Mouse (Mus musculus) neural tube, embryonic 10.5 days (tissue): ENCODE results near the gene Slc38a10.

Experiments used
- DNase-seq: peaks from one replicate; pipeline ENCODE4 v3.0.0-alpha.2; 2017; ENCODE audit warnings: low spot score; ENCODE audit errors: extremely low spot score

Slc38a10 gene

DNA sequence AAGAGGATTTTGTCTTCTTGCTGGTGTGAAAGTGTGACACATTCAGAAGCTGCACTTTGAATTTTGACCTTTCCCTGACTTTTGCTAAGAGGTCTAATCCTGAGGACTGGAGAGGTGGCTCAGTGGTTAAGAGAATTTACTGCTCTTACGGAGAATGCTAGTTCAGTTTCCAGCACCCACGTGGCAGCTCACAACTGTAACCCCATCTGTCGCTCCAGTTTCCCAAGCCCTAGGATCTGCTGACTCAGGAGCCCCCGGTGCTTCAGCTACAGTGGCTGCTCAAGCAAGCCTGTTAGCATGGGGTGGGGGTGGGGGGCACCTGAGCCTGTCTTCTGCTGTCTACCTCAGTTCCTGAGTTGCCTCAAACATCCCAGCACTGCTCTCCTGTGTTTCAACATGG is 28.2 kb upstream of the Slc38a10 start:
- DNase-seq: no peak

DNA sequence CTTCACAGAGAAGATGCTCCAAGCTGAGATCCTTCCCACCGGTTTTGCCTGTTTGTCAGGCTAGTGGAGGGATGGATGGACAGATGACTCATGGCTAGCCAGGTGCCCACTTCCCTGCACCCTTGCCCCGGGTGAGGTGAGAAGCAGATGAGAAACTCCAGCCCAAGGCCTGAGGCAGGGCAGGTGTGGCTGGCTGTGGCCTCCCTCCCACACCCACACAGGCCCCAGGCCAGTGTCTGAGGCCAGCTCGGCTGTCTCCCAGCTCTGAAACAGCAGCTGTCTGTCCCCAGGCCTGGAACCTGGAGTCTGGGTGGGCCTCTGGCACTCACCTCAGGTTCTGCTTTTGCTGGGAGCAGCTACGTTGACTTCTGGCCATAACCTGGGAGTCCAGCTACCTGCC is 24.8 kb upstream of the Slc38a10 start:
- no peak for DNase-seq

DNA sequence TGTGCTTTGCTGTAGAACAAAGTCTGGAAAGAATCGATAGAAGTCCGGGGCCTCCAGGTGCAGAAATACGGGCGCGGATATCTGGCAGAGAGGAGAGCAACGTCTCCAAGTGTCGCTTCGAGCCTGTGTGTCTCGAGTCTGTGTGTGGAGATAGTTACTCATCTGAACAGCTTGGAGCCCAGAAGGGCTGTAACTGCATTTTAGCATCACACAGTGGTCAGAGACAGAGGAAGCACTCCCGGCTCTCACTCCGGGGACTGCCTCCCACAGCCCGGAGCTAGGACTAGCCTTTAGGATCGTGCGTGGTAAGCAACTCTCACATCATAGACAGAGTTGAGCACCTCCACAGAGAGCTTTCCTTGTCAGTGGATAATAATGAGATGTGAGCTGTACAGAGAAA is 22.1 kb upstream of the Slc38a10 start:
- DNase-seq: no peak

DNA sequence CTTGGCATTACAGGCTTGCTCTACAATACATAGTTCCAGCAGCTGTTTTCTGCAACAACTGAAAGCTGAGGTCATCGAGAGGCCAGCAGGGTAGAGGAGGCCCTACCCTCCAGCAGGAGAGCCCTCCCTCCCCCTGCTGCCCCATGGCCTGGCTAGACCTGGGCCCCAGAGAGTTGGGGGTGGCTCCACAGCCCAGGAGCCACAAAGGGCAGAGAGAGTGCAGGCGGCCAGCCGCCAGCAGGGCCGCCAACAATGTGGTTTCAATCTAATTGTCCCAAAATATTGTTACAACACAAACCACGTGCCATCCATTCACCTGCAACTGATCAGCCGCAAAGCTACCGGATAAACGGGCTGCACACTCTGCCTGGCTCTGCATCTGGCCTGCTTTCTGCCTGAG is 20.0 kb upstream of the Slc38a10 start:
- no peak for DNase-seq

DNA sequence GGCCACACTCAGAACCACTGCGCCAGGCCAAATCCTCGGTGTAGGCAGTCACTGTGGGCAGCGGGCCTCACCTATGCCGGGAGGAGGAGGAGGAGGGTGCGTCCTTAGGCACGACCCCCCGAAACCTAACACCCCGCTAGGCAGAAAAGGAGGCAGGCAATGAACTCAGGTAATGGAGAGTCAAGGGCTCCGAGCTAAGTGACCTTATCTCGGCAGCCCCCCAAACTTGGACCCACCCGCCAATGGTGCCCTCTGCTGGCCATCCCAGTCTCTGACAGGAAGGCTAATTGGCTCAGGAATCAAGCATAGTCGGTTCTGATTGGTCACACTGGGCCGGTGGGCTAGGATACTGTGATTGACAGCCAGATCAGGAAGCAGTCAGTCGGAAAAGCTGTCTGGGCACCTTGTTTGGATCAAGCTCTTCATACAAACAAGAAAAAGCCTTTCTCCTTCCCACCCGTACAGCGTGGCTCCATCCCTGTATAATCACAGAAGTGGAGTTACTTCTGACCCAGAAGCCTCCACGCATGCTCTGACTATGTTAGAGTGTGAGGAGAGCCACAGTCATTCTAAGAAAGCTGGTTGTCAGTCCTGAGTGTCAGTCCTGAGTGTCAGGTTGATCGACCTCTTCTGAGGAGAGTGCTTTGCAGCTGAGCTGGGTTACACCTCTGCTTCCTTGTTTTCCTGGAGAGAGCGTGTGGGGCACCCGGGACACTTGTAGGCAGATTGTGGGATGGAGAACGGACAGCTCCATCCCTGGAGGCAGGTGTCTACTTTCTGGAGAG is 18.3 kb upstream of the Slc38a10 start:
- peak; percentile 87 for DNase-seq

DNA sequence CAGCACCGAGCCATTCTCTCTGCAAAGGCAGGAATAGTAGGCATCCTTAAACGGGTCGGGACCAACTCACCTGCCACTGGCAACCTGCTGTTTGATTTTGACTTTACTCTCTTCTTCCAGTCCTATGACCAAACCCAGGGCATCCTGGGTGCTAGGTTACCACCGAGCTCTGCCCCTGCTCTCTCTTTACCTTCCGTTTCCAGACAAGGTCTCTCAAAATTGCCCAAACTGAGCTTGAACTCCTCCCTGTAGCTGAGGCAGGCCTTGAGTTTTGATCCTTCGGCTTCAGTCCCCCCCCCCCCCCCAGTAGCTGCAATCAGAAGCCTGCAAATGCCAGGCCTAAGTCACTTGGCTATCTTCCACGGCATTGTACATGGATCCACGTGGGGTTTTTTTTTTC is 17.4 kb upstream of the Slc38a10 start:
- DNase-seq: no peak

DNA sequence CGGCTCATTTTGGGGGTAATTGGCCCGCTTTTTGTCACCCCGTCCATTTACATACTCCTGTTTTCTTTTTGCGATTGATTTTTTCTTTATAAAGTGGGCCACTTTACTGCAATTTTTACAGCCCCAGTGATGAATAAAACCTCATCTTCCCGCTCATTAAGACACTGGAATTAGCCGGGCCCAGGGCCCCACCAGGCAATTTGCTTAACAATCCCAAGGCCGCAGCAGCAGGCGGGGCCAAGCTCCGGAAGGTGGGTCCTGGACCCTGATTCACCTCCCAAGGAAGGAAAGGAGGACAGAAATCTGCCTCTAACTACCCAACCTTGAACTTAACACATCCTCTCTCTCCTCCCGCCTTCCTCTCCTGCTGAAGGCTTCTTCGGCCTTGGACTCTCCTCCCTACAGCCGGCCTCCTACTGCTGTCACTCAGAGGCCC is 16.8 kb upstream of the Slc38a10 start:
- DNase-seq: no peak

DNA sequence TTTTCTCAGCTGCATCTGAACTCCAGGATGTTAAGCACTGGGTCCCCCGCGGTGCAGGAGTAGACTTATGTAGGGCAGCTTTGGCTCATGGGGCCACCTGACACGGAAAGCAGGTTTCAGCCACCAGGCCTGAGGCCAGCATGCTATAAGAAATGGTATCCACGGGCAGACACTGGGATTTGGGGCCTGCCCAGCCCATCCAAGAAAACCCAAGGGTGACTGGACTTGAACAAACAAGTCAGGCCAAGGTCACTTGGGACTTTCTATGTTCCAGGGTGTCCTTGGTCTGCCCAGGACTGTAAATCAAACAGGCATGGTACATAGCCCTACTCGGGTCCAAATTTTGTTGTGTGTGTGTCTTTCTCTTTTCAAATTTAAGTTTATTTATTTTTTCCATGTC is 15.9 kb upstream of the Slc38a10 start:
- no peak for DNase-seq

DNA sequence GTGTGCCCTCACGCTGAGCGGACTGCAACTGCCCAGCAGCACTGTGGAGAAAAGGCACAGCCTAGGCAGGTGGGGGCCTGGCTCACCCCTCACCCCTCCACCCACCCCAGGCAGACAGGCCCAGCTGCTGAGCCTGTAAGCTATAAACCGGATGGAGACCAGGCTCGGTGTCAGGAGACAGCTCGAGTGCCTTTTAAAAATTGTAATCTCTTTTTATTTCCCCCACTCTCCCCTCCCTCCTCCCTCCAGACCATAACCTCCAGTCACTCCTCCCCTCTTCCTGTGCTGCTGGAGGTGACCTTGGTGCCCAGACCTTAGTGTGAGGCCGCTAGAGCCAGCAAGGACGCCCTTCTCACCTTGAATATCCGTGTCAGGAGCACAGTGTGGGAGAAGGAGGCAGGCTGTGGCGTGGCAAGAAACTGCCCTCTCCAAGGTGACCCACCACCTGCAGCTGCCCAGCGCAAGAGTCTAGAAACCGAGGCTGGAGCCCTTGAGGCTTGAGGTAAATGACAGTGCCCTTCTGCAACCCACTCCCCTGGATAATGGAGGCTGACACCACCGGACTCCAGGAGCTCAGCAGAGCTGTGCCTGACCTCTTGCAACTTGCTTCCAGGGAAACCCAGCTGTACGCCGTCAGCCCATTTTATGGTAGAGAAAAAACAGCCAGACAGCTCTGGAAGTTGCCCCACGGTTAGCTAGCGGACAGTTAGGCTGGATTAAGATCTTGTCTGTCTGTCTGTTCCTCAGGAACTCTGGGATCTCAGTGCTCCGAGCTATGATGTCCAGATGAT is 13.5 kb upstream of the Slc38a10 start:
- DNase-seq: peak; percentile 37

DNA sequence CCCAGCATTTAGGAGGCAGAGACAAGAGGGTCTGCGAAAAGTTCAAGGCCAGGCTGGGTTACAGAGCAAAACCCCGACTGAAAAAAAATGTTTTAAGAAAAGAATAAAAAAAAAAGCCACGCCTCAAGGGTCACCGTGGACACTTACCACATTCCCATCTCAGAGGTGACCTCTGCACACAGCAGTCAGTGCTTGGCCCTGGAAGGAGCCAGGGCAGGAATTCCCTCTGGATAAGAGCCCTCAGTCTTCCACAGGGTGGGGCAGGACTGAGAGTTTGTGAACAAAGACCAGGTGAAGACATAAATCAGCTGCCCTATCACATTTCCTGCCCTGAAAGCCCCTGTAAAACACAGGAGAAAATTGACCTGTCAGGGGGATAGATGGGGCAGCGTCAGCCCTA is 12.9 kb upstream of the Slc38a10 start:
- no peak for DNase-seq

DNA sequence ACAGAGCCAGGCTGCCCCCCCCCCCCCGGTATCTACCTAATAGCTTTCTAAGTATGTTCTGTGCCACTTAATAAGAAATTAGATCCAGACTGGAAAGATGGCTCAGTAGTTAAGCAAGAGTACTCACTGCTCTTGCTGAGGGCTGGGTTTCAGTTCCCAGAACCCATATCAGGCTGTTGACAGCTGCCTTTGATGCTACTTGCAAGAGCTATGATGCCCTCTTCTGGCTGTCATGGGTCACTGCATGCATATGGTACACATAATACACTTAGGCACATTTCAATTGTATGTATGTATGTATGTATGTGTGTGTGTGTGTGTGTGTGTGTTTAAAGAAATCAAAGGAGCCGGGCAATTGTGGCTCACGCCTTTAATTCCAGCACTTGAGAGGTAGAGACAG is 12.1 kb upstream of the Slc38a10 start:
- DNase-seq: no peak

DNA sequence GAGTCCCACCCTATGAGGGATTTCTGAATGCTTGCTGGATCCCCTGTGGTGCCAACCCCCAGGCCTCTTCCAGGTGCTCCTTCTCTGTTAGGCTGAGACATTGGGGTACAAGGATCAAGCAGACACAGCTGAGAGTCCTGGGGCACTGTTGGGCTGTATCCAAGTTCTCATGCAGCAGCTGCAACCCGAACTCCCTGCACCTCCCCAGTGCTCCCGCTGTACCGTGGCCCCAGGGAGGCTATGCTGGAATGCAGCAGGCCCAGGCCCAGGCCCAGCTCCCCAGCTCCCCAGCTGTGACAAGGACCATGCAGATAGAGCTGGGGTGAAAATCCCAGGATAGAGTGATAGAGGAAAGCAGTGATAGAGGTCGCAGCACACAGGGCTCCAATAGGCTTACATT is 10.1 kb upstream of the Slc38a10 start:
- DNase-seq: no peak

DNA sequence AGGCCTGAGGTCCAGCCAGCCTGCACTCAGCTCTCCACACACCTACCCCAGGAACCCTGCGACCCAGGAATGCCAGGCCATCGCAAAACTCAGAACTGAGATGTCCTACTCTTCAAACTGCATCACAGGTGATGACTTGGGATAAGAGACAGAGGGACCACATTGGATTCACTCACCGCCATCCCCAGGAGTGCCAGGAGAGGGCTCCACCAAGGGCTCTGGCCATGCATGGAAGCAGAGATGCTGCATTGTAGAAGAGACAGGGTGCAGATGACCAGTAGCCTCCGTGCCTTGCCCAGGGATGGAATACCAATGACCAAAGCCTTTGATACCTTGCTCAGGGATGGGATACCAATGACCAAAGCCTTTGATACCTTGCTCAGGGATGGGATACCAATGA is 9.3 kb upstream of the Slc38a10 start:
- DNase-seq: peak; percentile 45

DNA sequence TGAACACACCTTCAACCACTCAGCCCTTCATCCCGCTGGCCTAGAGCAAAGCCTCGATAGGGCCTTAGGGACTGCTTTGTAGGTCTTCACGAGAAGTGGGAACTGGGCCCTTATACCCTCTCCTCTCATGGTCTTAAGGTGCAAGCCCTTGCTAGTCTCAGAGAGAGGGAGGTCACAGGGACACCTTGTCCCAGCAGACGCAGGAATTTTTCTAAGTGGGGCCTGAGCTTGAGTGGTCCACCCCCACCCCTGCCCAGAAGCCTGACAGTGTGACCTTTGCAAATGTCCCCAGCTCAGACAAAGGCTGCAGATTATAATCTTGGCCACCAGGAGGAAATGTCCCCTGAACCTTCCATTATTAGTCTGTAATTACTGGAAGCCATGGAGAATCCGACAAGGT is 8.5 kb upstream of the Slc38a10 start:
- DNase-seq: no peak

DNA sequence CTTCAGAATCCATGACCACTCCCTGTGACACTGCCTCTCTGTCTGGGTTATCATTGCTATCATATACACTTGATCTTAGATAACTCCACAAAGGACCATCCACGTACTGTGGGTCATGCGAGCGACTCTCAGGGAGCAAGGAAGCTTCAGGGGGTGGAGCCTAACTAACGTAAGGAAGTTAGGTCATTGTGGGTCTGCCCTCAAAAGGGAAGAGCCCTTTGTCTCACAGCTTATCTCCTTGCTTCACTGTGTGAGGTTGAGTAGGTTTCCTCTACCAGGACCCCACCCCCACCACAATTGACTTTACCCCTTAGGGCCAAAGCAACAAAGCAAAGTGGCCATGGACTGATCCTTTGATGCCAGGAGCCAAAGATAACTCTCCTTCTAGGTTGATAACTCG is 7.7 kb upstream of the Slc38a10 start:
- no peak for DNase-seq

DNA sequence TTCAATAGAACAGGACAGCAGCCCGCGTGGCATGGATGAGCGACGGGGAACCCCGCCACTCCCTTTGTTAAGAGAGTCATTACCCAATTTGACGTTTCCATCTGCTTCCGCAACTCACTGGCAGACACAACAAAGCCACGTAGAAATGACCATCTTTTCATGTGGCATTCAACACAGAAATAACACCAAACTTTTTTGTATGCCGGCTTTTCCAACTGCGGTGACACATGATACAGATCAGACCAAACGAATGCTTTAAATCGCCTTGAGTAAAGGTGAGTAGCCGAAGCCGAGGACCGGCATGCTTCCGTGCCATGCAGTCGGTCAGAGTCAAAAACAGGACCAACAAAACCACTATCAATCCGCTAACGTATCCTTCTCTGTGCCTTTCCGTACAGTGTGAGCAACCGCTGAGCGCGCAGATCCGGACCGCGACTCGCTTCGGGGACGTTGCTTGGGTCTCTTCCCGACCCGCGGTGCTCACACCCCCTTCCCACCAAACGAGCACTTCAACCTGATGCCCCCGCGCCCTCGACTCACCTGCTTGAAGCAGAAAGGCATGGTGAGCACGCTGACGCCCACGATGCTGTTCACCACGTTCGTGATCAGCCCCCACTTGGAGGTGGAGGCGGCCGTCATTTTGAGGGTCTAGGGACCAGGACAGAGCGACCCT is 570 bp downstream of the Slc38a10 start:
- peak; percentile 31 for DNase-seq

DNA sequence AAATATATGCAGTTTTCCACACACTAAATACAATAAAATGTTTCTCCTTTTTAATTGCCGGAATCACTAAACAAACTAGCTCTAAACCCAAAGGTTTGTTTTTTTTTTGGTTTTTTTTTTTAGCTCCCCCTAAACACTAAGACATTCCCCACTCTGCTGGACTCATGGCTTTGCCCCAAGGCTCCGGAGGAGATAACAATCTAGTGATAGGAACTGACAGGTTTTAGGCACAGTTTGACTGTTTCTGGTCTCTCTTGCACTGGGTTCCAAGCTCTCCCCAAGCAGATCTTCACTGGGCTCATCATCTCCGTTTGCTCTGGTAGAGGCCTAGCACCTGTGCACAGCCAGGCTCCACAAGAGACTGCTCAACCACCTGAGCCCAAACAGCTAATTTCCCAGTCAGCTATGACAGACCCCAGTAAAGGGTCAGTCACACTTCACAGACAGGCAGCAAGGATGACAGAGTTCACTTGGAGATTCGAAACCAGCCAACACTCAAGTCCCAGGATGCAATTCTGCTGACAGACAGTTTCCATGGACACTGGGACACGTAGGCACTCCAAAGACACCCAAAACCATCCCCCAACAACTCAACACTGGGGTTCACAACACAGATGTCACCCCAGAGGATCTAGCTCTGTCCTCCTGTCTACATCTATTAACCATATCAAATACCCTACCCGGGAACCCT is 1.5 kb downstream of the Slc38a10 start:
- no peak for DNase-seq

DNA sequence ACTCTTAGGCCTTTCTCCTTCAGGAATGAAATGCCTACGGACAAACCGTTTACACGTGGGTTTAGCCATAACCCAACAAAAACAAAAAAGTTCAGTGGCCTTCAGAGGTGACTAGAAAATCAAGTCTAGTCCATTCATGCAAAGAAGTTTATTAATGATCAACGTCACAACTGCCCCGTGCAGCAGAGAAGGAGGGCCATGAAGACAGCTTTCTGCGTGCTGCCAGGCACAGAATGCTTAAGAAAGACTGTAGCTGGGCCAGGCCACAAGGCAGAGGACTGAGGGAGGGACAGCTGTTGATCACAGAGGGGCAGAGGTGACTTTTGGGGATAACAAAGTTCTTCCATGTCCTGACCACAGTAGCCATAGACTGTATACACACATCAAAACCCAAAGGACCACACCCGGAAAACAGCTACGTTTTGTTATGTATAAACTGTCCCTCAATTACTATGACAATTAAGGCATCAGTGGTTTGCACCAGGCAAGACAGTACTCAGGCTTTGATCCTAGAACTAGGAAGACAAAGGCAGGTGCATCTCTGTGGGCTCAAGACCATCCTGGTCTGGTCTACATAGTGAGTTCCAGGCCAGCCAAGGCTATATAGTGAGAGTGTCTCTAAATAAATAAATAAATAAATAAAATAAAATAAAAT is 2.8 kb downstream of the Slc38a10 start:
- DNase-seq: no peak

DNA sequence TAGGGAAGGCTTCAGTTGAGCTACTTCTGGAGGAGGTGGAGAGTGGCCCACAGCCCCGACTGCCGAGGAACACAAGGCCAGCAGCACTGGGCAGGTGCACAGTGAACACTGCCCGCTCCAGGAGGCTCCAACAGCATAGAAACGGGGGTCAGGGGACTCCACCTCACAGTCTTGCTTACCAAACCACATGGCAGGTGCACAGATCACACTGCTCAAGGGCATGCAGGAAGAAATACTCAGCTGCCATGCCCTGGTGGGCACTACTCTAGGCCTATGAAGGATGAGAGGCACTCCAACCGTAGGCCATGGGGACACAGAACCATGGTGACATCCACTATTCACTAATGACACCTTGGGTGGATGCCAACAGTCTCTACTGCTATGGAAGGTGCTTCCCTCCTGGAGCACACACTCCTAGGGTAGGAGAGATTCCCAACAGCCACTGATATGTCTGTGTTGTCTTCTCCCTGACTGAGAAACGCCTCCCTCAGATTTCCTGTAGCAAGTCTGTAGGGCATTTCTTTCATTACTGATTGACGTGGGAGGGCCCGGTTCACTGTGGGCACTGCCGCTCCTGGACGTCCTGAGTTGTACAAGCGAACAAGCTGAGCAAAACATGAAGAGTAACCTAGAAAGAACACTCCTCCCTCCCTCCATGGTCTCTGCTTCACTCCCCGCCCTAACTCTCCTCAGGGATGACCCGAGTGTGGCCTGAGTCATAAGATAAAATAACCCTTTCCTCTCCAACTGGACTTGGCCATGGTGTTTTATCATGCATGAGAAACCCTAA is 7.2 kb downstream of the Slc38a10 start:
- DNase-seq: no peak

DNA sequence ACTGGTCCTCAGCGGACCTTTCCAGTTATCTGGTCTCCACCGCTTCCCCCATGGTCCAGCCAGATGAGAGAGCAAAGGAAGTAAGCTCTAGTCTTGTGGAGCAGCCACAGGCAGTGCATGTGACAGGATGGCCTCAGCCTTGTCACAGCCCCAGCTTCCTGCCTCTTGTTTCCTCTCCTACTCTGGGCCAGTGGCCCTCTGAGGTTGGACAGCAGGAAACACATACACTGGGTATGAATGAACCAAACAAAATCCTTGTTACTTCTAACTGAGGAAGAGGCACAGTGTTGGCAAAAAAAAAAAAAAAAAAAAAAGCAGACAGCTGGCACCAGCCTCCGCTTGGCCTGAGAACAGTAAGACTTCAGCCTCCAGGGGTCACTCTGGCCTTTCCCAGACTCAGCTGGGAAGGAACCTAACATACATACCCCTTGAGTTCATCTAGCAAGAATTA is 8.5 kb downstream of the Slc38a10 start:
- no peak for DNase-seq
